Mouse (Mus musculus): ENCODE measurements around the gene Il23r.
"Not testable (repeated sequence)": the region's sequence is repeated elsewhere in the genome, so short reads cannot be mapped to it uniquely, and the experiment has no call there.

Gene Il23r

GRCm38 (mm10) chr6:67491755-67492154 is at the start of gene Il23r:
Gene Il23r, minus strand, starts transcription at chr6:67491855.
- DNase-seq (ENCODE audit: extremely low read depth, low read depth, low spot score) = no peak

GRCm38 (mm10) chr6:67535777-67536054 is 44.1 kb upstream of the Il23r start, which contains the start of gene Tacstd2:
Gene Tacstd2, minus strand, starts transcription at chr6:67535796.
- no peak for DNase-seq (ENCODE audit: extremely low read depth, low read depth, low spot score)

GRCm38 (mm10) chr6:67535005-67535776 is 43.5 kb upstream of the Il23r start:
- no peak for DNase-seq (ENCODE audit: extremely low read depth, low read depth, low spot score)

GRCm38 (mm10) chr6:67534191-67535004 is 42.7 kb upstream of the Il23r start:
- DNase-seq (ENCODE audit: extremely low read depth, low read depth, low spot score) = no peak

GRCm38 (mm10) chr6:67532665-67533440 is 41.2 kb upstream of the Il23r start:
- peak; percentile 97 for DNase-seq (ENCODE audit: extremely low read depth, low read depth, low spot score)

GRCm38 (mm10) chr6:67531822-67532162 is 40.1 kb upstream of the Il23r start:
- no peak for DNase-seq (ENCODE audit: extremely low read depth, low read depth, low spot score)

- DNase-seq (ENCODE audit: extremely low read depth, low read depth, low spot score) = no peak
These were observed 39.6 kb upstream of the Il23r start for GRCm38 (mm10) chr6:67530992-67531821.

GRCm38 (mm10) chr6:67526356-67526755 is 34.7 kb upstream of the Il23r start:
- no peak for DNase-seq (ENCODE audit: extremely low read depth, low read depth, low spot score)

GRCm38 (mm10) chr6:67510752-67511151 is 19.1 kb upstream of the Il23r start:
- DNase-seq (ENCODE audit: extremely low read depth, low read depth, low spot score) = no peak

- not testable (repeated sequence) for DNase-seq (ENCODE audit: extremely low read depth, low read depth, low spot score)
These were observed 10.3 kb upstream of the Il23r start for GRCm38 (mm10) chr6:67501938-67502337.

- no peak for DNase-seq (ENCODE audit: extremely low read depth, low read depth, low spot score)
These were observed 10.6 kb downstream of the Il23r start for GRCm38 (mm10) chr6:67481012-67481411.

- no peak for DNase-seq (ENCODE audit: extremely low read depth, low read depth, low spot score)
These were observed 20.4 kb downstream of the Il23r start for GRCm38 (mm10) chr6:67471242-67471641.

- DNase-seq (ENCODE audit: extremely low read depth, low read depth, low spot score) = no peak
These were observed 32.2 kb downstream of the Il23r start for GRCm38 (mm10) chr6:67459424-67459823.

GRCm38 (mm10) chr6:67451330-67451729 is 40.3 kb downstream of the Il23r start:
- no peak for DNase-seq (ENCODE audit: extremely low read depth, low read depth, low spot score)

- DNase-seq (ENCODE audit: extremely low read depth, low read depth, low spot score) = no peak
These were observed 45.8 kb downstream of the Il23r start for GRCm38 (mm10) chr6:67445866-67446265.

- no peak for DNase-seq (ENCODE audit: extremely low read depth, low read depth, low spot score)
These were observed 48.5 kb downstream of the Il23r start for GRCm38 (mm10) chr6:67443124-67443523.

- no peak for DNase-seq (ENCODE audit: extremely low read depth, low read depth, low spot score)
These were observed 53.8 kb downstream of the Il23r start for GRCm38 (mm10) chr6:67437814-67438385.

- peak; percentile 52 for DNase-seq (ENCODE audit: extremely low read depth, low read depth, low spot score)
These were observed 54.6 kb downstream of the Il23r start for GRCm38 (mm10) chr6:67437028-67437427.

- no peak for DNase-seq (ENCODE audit: extremely low read depth, low read depth, low spot score)
These were observed 55.4 kb downstream of the Il23r start for GRCm38 (mm10) chr6:67436295-67436694.

GRCm38 (mm10) chr6:67435711-67436110 is 55.9 kb downstream of the Il23r start:
- DNase-seq (ENCODE audit: extremely low read depth, low read depth, low spot score) = no peak
